Mouse (Mus musculus) CD8-positive naive resting alpha-beta T cell, adult 2 months (primary cell): ENCODE data around the gene Ppp2r5c.
A peak's percentile ranks its signal among the peaks of the same experiment; 100 is the strongest.

Source experiments
- DNase-seq, 2 experiments: peaks; one replicate each; pipeline ENCODE4 v3.0.0; 2022; ENCODE audit warnings: low read depth in 2 of 2, low spot score in 2 of 2

Ppp2r5c gene

DNA sequence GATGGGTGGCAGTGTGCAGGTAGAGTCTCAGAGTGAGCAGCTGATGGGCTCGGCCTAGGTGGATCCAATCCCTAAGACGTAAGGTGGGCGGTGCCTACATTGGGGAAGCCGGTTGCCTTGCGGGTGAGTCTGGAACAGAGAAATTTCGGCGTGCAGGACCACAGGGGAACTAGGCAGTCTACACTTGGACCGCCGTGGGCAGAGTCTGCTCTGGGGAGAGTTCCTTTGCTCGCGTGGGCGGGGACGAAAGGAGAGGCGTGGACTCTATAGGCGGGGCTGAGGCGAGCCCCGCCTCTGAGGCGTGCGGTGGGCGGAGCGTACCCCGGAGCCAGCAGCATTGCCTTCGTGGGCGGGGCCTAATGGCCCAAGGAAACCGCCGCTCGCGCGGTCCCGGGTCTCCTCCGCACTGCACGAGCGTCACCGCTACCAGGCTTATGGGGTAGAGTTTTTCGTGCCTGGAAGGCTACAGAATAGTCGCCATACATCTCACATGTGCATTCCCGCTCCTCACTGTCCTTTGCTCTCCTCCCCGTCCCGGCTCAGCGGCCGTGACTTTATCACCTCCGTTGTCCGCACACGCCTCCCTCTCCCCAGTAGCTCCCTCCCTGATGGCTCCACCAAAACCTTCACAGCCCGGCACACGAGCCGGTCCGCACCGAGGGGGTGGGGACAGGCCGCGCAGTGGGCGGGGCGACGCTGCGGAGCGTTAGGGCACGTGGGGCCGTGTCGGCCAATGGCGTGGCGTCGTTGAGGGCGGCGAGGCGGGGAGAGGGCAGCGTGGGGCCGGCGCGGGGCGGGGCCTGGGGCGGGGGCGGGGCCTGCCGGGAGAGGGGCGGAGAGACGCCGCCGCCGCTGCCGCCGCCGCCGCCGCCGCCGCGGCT, at the start of gene Ppp2r5c:
Gene Ppp2r5c (plus strand): TSS at position 831 of the 881 bp plus-strand sequence.
- DNase-seq = peak; percentile 89 to 96

DNA sequence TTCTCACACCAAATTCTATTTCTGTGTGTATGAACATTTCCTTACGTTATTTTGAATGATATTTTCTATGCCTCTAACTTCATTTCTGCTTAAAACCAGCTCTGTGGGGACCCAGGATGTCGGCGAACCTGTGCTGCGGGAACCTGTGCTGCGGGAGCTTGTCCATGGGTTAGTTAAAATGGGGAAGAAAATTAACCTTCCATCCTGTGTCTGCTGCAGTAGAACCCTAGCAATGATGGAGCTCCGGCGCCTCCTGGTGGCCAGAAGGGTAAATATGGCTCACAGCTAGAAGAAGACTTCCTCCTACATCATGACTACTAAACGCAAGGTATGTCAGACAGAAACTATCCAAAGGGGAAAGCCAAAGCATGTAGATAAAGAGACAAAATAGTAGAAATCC, 48.6 kb upstream of the Ppp2r5c start:
- peak; percentile 39 to 56 for DNase-seq

DNA sequence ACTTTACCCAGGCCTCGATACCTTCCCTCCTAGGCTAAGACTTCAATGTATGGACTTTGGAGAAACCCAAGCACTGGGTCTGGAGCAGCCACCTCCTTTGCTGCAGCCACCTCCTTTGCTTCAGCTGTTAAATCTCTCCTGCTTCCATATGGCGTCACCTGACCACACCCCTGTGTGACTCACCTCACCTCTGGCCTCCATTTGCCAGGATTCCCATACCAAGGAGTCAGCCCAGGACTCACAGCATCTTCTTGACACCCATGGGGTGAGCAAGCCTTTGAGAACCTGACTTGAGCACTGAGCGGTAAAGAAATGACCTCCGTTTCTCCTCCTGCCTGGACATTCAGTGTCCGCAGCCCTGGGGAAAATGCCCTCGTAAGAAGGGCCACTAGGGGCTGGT, 47.8 kb upstream of the Ppp2r5c start:
- no peak for DNase-seq

DNA sequence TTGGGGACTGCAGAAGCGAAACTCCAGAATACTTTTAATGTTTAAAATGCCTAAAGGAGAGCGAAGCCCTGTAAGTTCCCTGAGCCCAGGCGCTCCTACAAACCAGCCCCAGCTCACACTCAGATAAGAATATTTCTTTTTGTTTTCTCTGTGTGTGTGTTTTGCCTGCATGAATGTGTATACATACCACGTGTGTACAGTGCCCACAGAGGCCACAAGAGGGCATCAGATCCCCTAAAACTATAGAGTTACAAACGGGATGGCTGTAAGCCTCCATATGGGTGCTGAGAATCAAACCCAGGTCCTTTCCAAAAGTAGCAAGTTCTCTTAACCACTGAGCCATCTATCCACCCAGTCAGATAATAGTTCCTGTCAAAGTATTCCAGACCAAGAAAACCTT, 46.0 kb upstream of the Ppp2r5c start:
- no peak for DNase-seq

DNA sequence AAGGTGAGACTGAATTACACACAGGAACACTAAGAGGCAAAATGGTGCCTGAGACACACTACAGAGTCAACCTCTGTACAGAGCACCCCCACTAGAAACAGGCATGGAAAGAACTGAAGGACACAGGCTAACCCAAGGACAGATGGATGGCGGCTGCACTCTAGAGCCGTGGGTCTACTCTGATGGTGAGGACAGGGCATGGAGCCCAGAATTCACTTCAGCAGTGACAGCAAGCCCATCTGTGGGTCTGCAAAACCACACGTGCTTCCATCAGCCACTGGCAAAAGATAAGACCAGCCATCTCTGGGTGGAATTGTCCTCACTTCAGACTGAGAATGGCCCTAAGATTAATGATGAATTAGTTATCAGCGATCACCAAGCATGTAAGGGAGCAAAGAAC, 45.0 kb upstream of the Ppp2r5c start:
- no peak for DNase-seq

DNA sequence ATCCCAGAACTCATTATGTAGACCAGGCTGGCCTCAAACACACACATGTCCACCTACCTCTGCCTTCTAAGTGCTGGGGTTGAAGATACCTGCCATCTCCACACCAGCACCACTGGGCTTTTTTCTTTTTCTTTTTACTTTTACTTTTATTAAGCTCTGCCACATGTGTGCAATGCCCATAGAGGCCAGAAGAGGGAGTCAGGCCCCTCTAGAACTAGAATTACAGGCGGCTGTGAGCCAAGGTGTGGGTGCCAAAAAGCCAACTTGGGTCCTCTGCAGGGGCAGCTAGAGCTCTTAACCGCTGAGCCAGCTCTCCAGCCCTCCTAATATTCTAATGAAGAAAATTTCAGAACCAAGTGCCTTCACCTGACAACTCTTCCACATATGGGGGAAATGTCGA, 30.7 kb upstream of the Ppp2r5c start:
- DNase-seq = peak in 1 of 2 experiments; percentile 37

DNA sequence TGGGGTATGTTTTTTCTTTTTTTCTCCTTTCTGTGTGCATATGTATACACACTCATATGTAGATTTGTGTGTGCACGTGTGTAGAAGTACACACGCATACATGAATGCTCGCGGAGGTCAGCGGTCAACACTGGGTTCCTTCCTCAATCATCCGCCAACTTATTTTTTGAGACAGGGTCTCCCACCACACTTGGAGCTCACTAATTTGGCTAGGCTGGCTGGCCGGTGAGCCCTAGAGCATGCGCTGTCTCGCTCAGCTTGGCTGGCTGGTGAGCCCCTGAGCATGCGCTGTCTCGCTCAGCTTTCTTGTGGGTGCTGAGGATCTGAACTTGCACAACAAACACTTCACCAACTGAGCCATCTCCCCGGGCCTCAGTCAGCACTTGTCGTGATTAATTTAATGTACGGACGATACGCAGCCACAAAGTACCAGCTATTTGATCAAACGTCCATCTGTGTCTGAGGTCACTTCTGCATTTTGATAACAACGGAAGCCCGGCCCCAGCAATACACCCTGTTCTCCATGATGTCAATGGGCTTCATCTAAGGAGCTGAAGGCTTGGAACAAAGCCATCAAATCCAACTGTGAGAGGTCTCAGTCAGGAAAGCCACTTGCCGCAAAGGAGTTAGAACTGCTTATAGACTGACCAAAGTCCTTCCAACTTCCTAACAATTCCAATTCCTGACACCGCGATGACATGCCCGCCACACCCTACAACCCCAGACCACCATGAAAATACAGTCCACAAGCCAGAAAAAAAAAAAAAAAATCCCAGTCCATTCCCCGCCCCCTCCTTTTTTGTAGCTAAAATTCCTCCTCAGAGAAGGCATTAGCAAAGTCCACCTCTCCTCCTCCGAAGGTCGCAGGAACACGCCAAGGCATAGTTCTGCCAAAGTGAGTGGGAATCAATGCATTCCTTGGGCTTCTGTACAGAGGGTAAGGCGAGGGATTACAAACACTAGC, 29.6 kb upstream of the Ppp2r5c start:
- DNase-seq = no peak

DNA sequence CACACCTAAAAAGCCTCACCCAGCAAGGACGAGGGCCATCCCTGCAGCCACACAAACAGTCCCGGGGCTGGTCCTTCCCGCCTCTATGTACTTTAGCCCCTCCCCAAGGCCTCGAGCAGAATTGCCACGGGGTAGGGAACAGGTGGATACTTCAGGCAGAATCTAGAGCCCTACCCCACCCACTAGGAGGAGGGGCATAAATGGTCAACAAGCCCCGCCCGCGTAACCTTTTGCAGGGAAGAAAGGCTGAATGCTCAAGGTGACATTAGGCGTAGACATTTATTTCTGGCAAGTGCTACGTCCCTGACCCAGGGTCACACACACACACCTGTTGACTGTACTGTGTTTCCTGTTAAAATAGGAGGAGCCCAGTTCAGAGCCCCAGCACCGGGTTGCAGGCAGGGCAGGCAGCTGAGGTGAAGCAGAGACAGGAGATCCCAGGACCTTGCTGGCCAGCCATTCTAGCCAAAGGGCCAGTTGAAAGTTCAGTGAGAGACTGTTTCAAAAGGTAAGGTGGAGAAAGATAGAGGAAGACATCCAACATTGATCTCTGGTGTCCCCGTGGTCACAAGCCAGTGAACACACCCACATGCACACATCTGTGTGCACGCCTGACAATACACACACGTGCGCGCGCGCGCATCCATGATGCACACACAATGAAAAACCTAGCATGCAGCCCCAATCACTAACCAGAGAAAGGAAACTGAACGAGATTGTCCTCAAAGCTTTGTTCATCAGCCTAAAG, 28.8 kb upstream of the Ppp2r5c start:
- DNase-seq = no peak

DNA sequence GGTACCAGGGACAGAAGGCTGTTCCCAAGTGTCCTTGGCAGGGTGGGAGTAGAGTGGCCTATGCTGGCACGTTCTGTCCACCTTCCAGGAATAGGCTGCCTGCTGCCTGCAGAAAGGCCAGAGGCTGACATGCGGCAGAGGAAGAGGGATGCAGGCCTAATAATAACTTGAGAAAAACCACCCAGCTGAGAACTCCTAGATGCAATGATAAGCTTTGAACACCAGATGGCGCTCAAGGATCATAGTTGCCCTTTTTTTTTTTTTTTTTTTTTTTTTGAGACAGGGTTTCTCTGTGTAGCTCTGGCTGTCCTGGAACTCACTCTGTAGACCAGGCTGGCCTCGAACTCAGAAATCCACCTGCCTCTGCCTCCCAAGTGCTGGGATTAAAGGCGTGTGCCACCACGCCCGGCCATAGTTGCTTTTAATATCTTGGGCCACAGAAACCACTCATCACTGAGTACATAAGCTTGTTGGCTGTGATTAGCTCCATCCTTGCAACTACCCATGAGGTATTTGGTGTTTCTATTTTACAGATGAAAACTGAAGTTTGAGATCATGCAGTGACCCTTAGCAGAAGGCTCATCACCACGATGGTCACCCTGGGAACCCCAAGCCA, 28.1 kb upstream of the Ppp2r5c start:
- peak; percentile 14 to 42 for DNase-seq

DNA sequence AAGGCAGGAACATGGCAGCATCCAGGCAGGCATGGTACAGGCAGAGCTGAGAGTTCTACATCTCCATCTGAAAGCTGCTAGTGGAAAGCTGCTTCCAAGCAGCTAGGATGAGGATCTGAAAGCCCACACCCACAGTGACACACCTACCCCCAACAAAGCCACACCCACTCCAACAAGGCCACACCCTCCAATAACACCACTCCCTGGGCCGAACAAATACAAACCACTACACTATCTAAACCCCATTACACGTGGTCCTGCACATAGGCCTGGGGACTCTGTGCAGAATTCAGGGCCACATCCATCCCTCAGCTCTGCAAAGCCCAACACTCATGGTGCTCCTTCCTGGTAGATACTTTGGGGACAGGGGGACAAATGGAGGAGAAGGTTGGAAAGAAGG, 27.0 kb upstream of the Ppp2r5c start:
- DNase-seq = no peak

DNA sequence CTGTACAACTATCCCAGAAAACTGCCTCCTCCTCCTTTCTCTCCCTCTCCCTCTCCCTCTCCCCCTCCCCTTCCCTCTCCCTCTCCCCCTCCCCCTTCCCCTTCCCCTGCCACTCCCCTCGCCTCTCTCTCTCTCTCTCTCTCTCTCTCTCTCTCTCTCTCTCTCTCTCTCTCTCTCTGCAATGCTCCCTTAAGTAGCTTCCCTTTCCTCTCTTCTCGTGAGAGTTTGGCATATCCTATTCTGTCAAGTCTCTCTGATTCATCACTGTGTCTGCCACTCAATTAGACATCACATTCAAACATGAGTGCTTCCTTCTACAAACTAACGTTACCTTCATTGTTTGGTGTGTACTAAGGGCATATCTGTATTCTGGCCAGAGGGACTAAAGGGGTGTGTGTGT, 25.6 kb upstream of the Ppp2r5c start:
- no peak for DNase-seq

DNA sequence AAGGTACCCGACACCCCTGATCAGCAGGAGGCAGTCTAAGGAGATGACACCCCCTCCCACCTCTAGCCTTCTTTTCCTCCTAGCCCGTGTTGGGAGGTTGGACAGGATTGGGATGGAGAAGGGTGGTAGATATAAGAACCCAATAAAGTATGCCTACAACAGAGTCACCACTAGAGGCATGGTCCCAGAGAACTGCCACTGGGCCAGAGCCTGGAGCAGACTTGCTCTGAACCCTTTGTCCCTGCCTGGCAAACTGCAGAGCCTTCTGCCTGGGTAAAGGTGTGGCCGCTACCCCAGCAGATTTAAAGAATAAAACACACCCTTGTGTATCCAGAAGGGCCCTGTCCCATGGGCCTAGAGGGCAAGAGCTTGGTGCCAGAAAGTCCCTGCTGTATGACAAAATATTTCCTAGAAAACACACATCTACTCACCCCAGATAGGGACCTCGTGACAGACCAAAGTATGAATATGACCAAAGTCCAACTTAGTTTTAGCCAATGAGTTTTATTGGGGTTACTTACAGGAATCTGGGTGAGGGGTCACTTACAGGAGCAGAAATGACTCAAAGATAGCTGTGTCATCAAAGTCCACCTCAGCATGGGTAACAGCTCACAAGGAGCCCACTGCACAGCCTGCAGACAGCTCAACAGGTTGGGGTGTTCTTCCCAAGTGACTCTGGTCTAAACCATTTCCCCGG, 22.8 kb upstream of the Ppp2r5c start:
- no peak for DNase-seq

DNA sequence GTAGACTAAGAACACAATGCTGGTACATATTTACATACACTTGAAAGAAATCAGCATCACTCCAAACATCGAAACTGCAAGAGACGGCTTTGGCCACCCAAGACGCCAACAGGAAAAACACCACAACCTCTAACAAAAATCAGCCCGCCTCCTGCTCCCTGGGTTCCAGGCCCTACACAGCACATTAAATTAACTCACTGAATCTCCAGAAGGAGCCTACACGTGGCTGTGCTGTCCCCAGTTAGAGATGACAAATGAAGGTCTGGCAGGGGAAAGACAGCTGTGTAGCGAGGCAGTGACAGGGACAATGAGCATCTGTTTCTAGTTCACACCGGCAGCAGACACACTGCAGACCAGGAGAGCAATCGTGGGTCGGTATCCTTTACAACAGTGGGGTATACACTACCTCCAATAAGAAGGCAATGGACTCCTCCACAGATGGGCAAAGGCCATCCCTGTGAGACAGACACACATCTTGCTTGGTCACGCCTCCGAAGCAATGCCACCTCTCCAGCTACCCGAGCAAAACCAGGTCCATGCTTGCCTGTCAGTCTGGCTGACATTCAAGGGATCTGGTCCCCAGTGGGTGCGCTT, 20.4 kb upstream of the Ppp2r5c start:
- no peak for DNase-seq

DNA sequence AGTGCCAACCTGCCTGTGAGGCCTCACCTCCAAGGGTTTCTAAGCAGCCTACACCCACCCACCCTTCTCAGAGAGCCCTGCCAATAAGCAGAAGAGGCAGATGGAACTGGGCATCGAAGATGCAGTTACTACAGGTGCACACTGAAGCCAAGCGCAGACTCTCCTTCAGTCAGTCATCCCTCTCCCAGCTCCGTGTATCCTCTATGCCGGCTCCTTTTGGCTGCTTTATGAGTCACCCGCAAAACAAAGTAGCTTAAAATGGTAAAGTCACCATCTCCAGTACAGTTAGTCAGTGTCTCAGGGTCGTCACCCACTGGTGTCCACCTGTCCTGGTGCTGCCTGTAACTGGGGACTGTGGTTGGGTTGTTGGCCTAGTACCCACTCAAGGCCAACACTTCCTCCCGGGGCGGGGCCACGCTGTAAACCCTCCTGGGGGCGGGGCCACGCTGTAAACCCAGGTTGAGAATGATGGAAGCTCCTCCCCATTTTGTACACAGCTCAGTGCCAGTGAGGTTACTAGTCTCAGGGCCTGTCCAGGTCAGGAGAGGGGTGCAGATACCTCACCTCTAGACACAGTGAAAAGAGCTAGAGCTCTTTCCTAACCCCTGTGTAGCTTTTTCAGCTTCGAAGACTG, 17.5 kb upstream of the Ppp2r5c start:
- no peak for DNase-seq

DNA sequence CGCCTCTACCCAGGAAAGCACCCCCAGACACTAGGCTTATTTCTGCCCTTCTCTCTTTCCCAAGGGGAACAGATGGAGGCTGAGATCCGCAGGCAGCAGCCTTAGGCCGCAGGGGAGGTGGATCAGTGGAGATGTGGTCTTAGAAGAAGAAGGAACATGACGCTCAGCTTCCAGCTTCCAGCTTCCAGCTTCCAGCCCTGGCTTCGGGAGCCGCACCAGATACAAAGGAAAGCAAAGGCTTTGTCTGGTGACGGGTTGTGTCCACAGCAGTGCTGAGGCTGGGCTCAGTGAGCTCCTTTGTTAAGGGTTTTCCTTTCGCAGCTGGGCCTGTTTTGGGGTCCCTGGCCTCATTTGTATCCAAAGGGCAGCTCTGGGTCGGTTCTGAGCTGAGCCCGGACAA, 16.9 kb upstream of the Ppp2r5c start:
- DNase-seq = no peak

DNA sequence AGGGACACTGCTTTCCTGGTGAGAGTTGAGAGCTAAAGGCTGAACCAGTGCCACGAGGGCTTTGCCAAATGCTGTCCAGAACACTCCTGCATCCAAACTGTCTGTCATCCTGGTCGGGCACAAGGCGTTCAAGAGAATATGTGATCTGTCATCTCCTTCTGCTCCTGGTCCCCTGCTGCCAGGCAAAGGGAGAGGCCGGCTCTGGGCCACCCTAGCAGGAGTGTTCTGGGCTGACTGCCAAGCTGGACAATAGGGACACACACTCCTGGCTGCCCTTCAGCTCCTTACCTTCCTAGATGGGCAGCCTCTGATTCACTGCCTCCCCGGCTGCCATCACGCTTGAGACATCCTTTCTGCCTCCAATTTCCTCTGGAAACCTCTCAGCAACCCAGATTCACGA, 15.1 kb upstream of the Ppp2r5c start:
- no peak for DNase-seq

DNA sequence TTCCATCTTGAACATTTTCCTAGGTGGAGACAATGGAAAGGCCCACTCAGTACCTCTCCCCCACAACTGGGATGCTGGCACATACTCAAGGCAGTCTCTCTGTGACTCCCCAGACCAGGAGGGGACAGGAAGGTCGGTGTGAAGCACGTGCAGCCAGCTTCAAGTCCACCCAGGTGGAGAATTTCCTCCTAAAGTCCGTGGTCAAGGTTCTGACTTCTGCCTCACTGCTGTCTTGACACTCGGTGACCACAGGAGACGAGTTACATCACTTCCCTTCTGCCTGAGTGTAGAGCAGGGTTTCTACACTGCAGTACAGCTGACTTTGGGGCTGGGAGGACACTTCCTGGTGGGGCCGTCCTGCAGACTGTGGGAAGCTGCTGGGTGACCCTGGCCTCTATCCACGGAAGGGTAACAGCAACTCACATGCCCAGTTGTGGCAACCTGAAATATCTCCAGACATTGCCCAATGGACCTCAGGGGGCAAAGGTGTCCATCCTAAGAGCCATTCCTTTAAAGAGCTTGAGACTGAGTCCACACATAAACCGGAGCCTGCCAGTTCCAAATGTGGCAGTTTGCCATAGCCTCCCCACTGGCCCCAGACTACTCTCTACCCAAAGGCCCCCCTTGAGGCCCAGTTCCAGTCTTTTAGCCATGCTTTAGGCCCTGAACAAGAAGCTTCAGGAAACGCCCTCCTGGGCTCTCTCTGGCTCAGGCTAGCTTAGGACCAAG, 10.1 kb upstream of the Ppp2r5c start:
- no peak for DNase-seq

DNA sequence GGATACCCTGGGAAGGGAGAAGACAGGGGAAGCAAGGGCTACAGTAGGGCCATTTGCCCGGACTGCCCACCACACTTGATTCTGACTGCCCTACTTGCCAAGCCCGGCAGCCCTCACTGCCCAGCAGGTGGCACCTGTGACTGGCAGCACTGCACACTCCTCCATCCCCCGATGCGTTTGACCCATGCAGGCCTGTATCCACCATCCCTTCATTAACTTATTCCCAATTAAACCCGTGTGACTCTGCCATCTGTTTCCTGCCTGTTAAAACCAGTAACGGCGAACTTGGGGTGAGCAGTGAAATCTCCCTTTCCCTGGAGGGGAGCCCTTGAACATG, 9.6 kb upstream of the Ppp2r5c start:
- no peak for DNase-seq
